Mouse (Mus musculus) layer of hippocampus, postnatal 25 days (tissue): ENCODE data around the gene Rhof. TPM values are rescaled to one million over a fixed set of nuclear protein-coding genes. Genes with fewer than 3 reads are reported as not detected.
A peak's percentile ranks its signal among the peaks of the same experiment; 100 is the strongest.

ENCODE experiments used
- DNase-seq, 2 experiments: peaks; one replicate each; pipeline ENCODE4 v3.0.0; 2022; ENCODE audit warnings: mixed read lengths in 2 of 2, low spot score in 1 of 2; ENCODE audit errors: extremely low spot score in 1 of 2
- total RNA-seq, 2 experiments: library from RNA; stranded (reverse); gene quantifications; 2 replicates each; pipeline ENCODE4 v1.2.3; 2021

The Rhof gene
- total RNA-seq, 2 experiments from 2014 or later, result 47.2 to 48.7 TPM

- peak in 1 of 2 experiments; percentile 31 for DNase-seq
These were observed 4.8 kb upstream of the Rhof start for GRCm38 (mm10) chr5:123137044-123137909.

GRCm38 (mm10) chr5:123136361-123137043 lies 4.0 kb upstream of the Rhof start:
- DNase-seq, result peak; percentile 58 to 71

GRCm38 (mm10) chr5:123135471-123136360 lies 3.2 kb upstream of the Rhof start:
- DNase-seq, result no peak

- DNase-seq, result no peak
These were observed 2.4 kb upstream of the Rhof start for GRCm38 (mm10) chr5:123134875-123135382.

GRCm38 (mm10) chr5:123134186-123134874 lies 1.8 kb upstream of the Rhof start:
- no peak for DNase-seq

- no peak for DNase-seq
These were observed 1.3 kb upstream of the Rhof start for GRCm38 (mm10) chr5:123133784-123134143.

- peak; percentile 90 to 91 for DNase-seq
These were observed 741 bp upstream of the Rhof start for GRCm38 (mm10) chr5:123133083-123133783.

GRCm38 (mm10) chr5:123130814-123131148 lies 1.7 kb downstream of the Rhof start:
- DNase-seq, result no peak

- no peak for DNase-seq
These were observed 2.3 kb downstream of the Rhof start for GRCm38 (mm10) chr5:123130030-123130813.

- no peak for DNase-seq
These were observed 3.2 kb downstream of the Rhof start for GRCm38 (mm10) chr5:123129170-123129757.

- no peak for DNase-seq
These were observed 3.9 kb downstream of the Rhof start for GRCm38 (mm10) chr5:123128426-123129169.

GRCm38 (mm10) chr5:123127031-123127430 lies 5.5 kb downstream of the Rhof start:
- DNase-seq, result no peak

GRCm38 (mm10) chr5:123125638-123126406 lies 6.7 kb downstream of the Rhof start:
- DNase-seq, result no peak

GRCm38 (mm10) chr5:123125105-123125504 lies 7.4 kb downstream of the Rhof start:
- no peak for DNase-seq

GRCm38 (mm10) chr5:123122181-123122580 lies 10.3 kb downstream of the Rhof start:
- no peak for DNase-seq

- no peak for DNase-seq
These were observed 11.8 kb downstream of the Rhof start for GRCm38 (mm10) chr5:123120624-123121215.
